Mouse (Mus musculus): Measurements from ENCODE around the gene Zfp710. TPM values are rescaled to one million over a fixed set of nuclear protein-coding genes. Genes with fewer than 3 reads are reported as not detected.
"Not testable (repeated sequence)": the region's sequence is repeated elsewhere in the genome, so short reads cannot be mapped to it uniquely, and the experiment has no call there.

Gene Zfp710
- polyA plus RNA-seq, 1 experiment from 2014 or later = 33.7 TPM

DNA sequence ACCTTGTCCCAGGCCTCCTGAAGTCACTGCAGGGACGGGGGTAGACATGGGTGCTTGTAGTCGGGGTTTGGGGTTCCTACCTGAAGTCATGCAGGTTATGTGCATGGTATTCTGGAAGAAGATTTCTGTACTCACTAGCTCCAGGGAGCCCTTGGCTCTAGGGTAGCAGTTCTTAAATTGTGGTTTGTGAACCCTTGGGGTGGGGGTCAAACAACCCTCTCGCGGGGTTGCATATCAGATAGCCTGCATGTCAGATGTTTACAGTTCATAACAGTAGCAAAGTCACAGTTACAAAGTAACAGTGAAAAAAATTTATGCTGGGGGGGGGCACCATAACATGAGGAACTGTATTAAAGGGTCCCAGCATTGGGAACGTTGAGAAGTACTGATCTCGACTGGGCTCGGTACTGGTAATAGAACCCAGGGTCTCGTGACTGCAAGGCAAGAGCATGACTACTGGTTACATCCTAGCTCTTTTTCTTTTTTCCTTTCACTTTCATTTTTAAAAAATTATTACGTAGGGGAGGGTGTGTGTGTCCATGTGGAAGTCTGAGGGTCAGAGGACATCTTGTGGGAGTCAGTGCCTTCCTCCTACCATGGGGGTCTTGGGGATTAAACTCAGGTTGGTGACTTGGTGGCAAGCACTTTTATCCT lies 8.6 kb downstream of the Zfp710 start:
- no peaks in the 10 kb centered on the region for H3K36me3 ChIP-seq (ENCODE audit: inconsistent target)
- H3K27ac ChIP-seq = peak overlapping the region; percentile 84
- H3K79me2 ChIP-seq (ENCODE audit: inconsistent target) = peaks cover 100% of the 10 kb centered on the region
- 2% methylated on average over 9 of the region's 9 CpGs for WGBS (ENCODE audit: missing documents)
- H3K4me3 ChIP-seq (ENCODE audit: inconsistent target) = peak overlapping the region; percentile 12; the same call in 1 of the 2 replicates

GRCm38 (mm10) chr7:80033771-80034170 lies 9.2 kb downstream of the Zfp710 start:
- Histone ChIP-seq H3K36me3 (ENCODE audit: inconsistent target) (no peaks in the 10 kb centered on the region), H3K27ac (peak overlapping the region; percentile 84), H3K79me2 (ENCODE audit: inconsistent target) (peaks cover 100% of the 10 kb centered on the region), H3K4me3 (ENCODE audit: inconsistent target) (no peak overlapping the region)
- 85% methylated on average over 9 of the region's 9 CpGs for WGBS (ENCODE audit: missing documents)

DNA sequence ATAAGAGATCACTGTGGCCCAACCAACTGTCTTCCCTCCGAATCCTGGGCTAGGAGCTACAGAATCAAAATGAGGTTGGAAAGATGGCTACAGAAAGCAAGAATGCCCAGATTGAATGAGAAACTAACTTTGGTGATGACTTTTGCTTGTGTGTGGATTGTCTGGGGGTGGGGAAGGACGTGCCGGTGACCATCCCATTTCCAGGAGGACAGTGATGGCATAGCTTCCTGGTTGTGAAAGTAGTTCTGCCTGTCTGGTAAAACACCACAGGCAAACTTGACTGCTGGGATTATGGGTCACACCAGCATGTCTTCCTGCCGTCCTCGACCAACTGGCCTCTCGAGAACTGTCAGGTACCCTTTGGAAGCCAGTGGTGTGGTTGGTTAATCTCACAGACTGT lies 10.5 kb downstream of the Zfp710 start:
- Histone ChIP-seq H3K4me3 (ENCODE audit: inconsistent target) (no peak overlapping the region), H3K79me2 (ENCODE audit: inconsistent target) (peaks cover 100% of the 10 kb centered on the region), H3K36me3 (ENCODE audit: inconsistent target) (peaks cover 3% of the 10 kb centered on the region; the same call in 1 of the 2 replicates), H3K27ac (0 out of 2 replicates have a peak overlapping the region, but pooled peaks have one; percentile 13)
- 76% methylated on average over 6 of the region's 6 CpGs for WGBS (ENCODE audit: missing documents)

GRCm38 (mm10) chr7:80035748-80036147 lies 11.1 kb downstream of the Zfp710 start:
- peaks cover 100% of the 10 kb centered on the region for H3K79me2 ChIP-seq (ENCODE audit: inconsistent target)
- H3K36me3 ChIP-seq (ENCODE audit: inconsistent target) = peaks cover 8% of the 10 kb centered on the region; the same call in 1 of the 2 replicates
- H3K27ac ChIP-seq = 0 out of 2 replicates have a peak overlapping the region, but pooled peaks have one; percentile 13
- WGBS (ENCODE audit: missing documents) = 48% methylated on average over 4 of the region's 4 CpGs
- H3K4me3 ChIP-seq (ENCODE audit: inconsistent target) = no peak overlapping the region

DNA sequence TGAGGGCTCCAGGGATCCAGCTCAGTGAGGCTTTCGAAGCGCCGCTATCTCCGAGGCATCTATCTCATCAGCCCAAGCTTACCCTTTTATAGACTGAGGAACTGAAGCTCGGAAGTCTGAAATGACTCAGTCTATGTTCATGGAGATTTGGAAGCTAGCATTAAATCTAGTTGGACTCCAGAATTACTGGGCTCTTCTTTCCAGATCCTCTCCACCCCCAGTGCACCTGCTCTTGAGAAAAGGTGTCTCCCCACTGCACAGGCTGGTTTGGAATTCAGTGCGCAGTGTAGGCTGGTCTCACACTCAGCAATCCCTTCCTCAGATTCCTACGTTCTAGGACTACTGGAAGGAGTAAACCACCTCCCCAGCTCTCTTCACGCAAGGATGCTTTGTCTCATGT lies 15.1 kb downstream of the Zfp710 start:
- Histone ChIP-seq H3K4me3 (ENCODE audit: inconsistent target) (no peak overlapping the region), H3K79me2 (ENCODE audit: inconsistent target) (peaks cover 99% of the 10 kb centered on the region), H3K36me3 (ENCODE audit: inconsistent target) (peaks cover 18% of the 10 kb centered on the region; the same call in 1 of the 2 replicates), H3K27ac (no peak overlapping the region)
- 91% methylated on average over 4 of the region's 8 CpGs for WGBS (ENCODE audit: missing documents)

DNA sequence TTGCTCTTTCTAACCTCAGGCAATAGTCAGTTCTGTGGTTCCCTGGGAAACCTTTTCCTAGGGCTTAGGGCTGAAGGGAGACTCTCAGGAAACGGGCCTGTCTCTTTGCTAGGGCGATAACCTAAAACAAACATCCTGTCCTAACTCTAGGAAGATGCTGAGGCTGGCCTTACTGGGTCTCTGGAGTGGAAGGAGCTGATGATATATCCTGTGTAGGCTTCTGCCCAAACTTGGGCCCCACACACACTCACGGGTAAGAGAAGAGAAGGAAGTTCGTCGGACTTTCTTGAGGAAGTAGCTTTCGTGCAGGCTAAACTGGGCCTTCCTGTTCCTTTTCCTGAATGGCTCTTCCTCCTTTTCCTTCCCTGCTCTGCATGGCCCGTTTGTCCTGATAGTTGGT lies 19.6 kb downstream of the Zfp710 start:
- WGBS (ENCODE audit: missing documents) = 2% methylated on average over 7 of the region's 7 CpGs
- peak overlapping the region; percentile 95 for H3K27ac ChIP-seq
- peaks cover 15% of the 10 kb centered on the region; the same call in 1 of the 2 replicates for H3K36me3 ChIP-seq (ENCODE audit: inconsistent target)
- peaks cover 99% of the 10 kb centered on the region for H3K79me2 ChIP-seq (ENCODE audit: inconsistent target)
- no peak overlapping the region for H3K4me3 ChIP-seq (ENCODE audit: inconsistent target)

DNA sequence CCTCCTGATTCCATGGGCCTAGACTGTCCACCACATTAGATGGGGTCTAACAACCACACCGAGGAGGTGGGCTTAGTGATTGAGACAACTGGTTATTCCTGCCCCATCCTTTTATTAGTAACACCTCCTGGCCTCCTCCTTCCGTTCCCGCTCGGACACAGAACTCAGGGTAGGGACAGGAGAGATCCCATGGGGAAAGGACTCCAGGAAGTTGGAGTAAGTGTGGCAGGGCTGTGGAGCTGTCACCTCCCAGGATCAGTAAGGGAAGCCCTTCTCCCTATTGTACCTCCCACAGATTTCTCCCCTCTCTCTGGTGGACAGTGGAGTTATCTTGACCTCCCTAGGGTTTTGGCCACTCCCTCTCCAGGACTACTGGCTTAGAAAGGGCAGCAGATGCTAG lies 22.4 kb downstream of the Zfp710 start:
- 84% methylated on average over 4 of the region's 4 CpGs for WGBS (ENCODE audit: missing documents)
- Histone ChIP-seq H3K36me3 (ENCODE audit: inconsistent target) (peaks cover 1% of the 10 kb centered on the region; the same call in 1 of the 2 replicates), H3K27ac (no peak overlapping the region), H3K79me2 (ENCODE audit: inconsistent target) (peaks cover 99% of the 10 kb centered on the region), H3K4me3 (ENCODE audit: inconsistent target) (no peak overlapping the region)

- Histone ChIP-seq H3K4me3 (ENCODE audit: inconsistent target) (no peak overlapping the region), H3K27ac (no peak overlapping the region), H3K79me2 (ENCODE audit: inconsistent target) (peaks cover 100% of the 10 kb centered on the region), H3K36me3 (ENCODE audit: inconsistent target) (peaks cover 7% of the 10 kb centered on the region; the same call in 1 of the 2 replicates)
- 51% methylated on average over 2 of the region's 2 CpGs for WGBS (ENCODE audit: missing documents)
These were observed 25.1 kb downstream of the Zfp710 start for GRCm38 (mm10) chr7:80049746-80050145.

GRCm38 (mm10) chr7:80050382-80050781 lies 25.8 kb downstream of the Zfp710 start:
- not testable (repeated sequence) for H3K36me3 ChIP-seq (ENCODE audit: inconsistent target); H3K27ac ChIP-seq; H3K4me3 ChIP-seq (ENCODE audit: inconsistent target)
- peaks cover 100% of the 10 kb centered on the region for H3K79me2 ChIP-seq (ENCODE audit: inconsistent target)
- 100% methylated on average over 1 of the region's 1 CpGs for WGBS (ENCODE audit: missing documents)

DNA sequence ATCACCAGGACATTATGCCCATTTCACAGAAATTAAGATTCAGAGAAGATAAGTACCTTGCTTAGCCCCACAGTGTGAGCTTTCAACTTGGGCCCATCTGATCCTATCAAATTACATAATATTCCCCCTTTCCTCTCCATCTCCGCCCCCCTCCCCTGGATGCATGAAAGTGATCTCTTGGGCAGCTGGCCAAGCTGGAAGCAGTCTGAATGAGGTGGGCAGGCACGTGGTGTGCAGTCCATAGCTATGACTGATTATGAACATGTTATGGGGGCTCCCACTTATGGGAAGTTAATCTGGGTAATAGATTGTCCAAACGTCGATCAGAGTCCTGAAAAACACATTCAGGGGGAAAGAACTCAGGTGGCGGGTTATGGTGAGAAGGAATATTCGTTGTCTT lies 27.2 kb downstream of the Zfp710 start:
- no peak overlapping the region for H3K4me3 ChIP-seq (ENCODE audit: inconsistent target)
- H3K36me3 ChIP-seq (ENCODE audit: inconsistent target) = peaks cover 7% of the 10 kb centered on the region; the same call in 1 of the 2 replicates
- peaks cover 100% of the 10 kb centered on the region for H3K79me2 ChIP-seq (ENCODE audit: inconsistent target)
- 88% methylated on average over 6 of the region's 6 CpGs for WGBS (ENCODE audit: missing documents)
- no peak overlapping the region for H3K27ac ChIP-seq

DNA sequence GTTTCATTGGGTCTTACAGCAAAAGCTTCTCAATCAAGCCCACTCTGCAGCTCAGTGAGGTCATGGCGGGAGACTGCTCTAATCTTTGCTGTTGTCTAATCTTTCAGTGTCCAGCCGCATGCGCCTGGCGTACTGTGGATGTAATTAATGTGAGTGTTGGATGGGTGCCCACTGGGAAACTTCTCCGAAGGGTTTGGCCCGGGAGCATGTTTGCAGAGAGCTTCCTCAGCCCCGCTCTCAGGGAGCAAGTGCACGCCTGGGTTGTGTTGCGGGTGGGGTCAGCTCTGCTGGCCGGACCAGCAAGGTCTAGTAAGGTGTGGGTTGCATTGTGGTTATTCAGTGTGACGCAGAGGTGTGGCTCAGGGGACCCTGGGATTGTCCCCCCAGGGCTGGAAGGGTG lies 27.6 kb downstream of the Zfp710 start:
- H3K79me2 ChIP-seq (ENCODE audit: inconsistent target) = peaks cover 100% of the 10 kb centered on the region
- WGBS (ENCODE audit: missing documents) = 97% methylated on average over 8 of the region's 11 CpGs
- no peak overlapping the region for H3K27ac ChIP-seq
- H3K36me3 ChIP-seq (ENCODE audit: inconsistent target) = peaks cover 7% of the 10 kb centered on the region; the same call in 1 of the 2 replicates
- no peak overlapping the region for H3K4me3 ChIP-seq (ENCODE audit: inconsistent target)

DNA sequence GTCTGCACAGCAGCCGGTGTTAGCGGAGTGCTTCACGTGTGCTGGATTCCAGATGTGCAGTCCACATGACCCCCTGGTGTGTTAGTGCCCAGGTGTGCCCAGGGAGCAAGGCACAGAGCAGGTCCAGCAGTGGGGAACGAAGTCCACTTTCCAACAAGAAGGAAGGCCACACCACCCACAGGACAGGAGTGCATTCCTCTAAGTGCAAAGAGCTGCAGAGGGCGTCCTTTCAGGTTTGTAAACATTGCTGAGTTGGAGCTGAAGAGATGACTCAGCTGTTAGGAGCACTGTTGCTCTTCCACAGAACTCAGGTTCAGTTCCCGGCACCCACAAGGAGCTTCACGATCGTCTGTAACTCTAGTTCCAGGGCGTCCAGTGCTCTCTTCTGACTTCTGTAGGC lies 28.5 kb downstream of the Zfp710 start:
- Histone ChIP-seq H3K27ac (no peak overlapping the region), H3K79me2 (ENCODE audit: inconsistent target) (peaks cover 100% of the 10 kb centered on the region), H3K36me3 (ENCODE audit: inconsistent target) (peaks cover 7% of the 10 kb centered on the region; the same call in 1 of the 2 replicates), H3K4me3 (ENCODE audit: inconsistent target) (no peak overlapping the region)
- 92% methylated on average over 9 of the region's 9 CpGs for WGBS (ENCODE audit: missing documents)

DNA sequence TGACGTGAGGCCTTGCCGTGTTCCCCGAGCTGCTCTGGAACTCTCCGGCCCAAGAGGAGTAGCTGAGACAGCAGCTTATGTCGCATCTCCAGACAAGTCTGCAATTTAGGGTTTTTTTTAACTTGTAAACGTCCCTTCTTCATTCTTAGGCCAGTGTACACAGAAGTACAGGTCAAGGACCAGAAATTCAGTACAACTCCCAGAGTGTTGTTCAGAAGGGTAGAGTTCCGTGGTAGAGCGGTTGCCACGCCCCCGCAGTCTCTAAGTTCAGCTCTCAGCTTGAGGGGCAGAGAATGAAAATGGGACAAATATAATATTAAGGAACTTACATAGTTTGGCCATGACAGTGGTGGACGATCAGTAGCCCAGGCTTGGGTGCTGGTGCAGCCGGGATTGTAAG lies 31.2 kb downstream of the Zfp710 start:
- Histone ChIP-seq H3K36me3 (ENCODE audit: inconsistent target) (peaks cover 13% of the 10 kb centered on the region; the same call in 1 of the 2 replicates), H3K4me3 (ENCODE audit: inconsistent target) (no peak overlapping the region), H3K27ac (peak overlapping the region; percentile 86), H3K79me2 (ENCODE audit: inconsistent target) (peaks cover 100% of the 10 kb centered on the region)
- 76% methylated on average over 12 of the region's 12 CpGs for WGBS (ENCODE audit: missing documents)

DNA sequence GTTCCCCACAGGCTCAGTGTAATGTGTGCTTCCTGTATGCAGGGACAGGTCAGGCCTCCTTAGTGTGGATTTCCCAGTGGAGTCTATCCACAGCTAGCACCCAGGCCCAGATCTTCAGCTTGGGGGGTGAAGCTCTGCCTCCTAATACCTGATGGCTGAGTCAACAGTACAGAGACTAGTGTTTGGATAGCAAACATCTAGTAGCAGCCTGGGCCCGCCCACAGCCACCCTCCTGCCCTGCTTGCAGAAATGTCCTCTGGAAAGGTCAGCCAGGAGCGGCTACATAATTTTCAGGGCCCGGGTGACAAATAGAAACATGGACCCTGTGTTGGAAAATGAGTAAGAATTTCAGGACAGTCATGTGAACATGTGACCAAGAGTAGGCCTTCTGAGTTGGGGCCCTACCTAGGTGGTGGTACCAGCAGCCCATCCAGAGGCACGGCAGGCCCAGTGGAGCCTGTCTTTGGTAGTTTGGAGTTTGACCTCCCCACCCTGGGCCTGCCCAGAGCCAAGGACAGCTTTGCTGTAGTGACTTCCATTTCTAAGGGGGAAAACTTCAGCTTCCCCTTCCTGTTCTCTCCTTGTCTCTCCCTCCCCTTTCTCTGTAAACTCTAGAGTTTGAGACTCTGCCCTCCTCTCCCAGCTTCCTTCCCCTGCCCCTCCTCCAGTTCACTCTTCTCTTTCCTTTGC lies 32.5 kb downstream of the Zfp710 start:
- Histone ChIP-seq H3K79me2 (ENCODE audit: inconsistent target) (peaks cover 100% of the 10 kb centered on the region), H3K36me3 (ENCODE audit: inconsistent target) (peaks cover 11% of the 10 kb centered on the region; the same call in 1 of the 2 replicates), H3K4me3 (ENCODE audit: inconsistent target) (no peak overlapping the region), H3K27ac (peak overlapping the region; percentile 86)
- 67% methylated on average over 4 of the region's 4 CpGs for WGBS (ENCODE audit: missing documents)

GRCm38 (mm10) chr7:80057781-80058180 lies 33.2 kb downstream of the Zfp710 start:
- H3K27ac ChIP-seq = peak overlapping the region; percentile 86
- WGBS (ENCODE audit: missing documents) = 64% methylated on average over 14 of the region's 14 CpGs
- H3K36me3 ChIP-seq (ENCODE audit: inconsistent target) = peaks cover 6% of the 10 kb centered on the region; the same call in 1 of the 2 replicates
- H3K79me2 ChIP-seq (ENCODE audit: inconsistent target) = peaks cover 100% of the 10 kb centered on the region
- no peak overlapping the region for H3K4me3 ChIP-seq (ENCODE audit: inconsistent target)

All from macrophage (primary cell).